Mouse (Mus musculus) limb, embryonic 14.5 days (tissue): ENCODE results near the gene Cenpb. TPM values are rescaled to one million over a fixed set of nuclear protein-coding genes. Genes with fewer than 3 reads are reported as not detected.
A peak's percentile ranks its signal among the peaks of the same experiment; 100 is the strongest.

Experiments used
- ATAC-seq: fragments of 200-750 bp; cut with Nextera tagmentation; 2 replicates; pipeline ENCODE4 v1.8.0; 2017; ENCODE audit warnings: low read depth, moderate number of reproducible peaks, moderate TSS enrichment; ENCODE audit not compliant: low FRiP score
- DNase-seq: peaks from one replicate; pipeline ENCODE4 v3.0.0-alpha.2; 2015; ENCODE audit warnings: low spot score
- H3K27ac ChIP-seq: fragments of 300-500 bp; sonication (generic); replicated peaks from 2 replicates; pipeline ENCODE4 v1.5.1; 2014; ENCODE audit warnings: low read depth, mild to moderate bottlenecking, low read length, moderate library complexity, mixed read lengths
- H3K27me3 ChIP-seq: fragments of 300-500 bp; sonication (generic); 2 replicates; pipeline ENCODE4 v1.6.1; 2014; ENCODE audit warnings: low read length, mixed read lengths; ENCODE audit not compliant: control insufficient read depth, insufficient read depth
- H3K36me3 ChIP-seq: fragments of 300-500 bp; sonication (generic); 2 replicates; pipeline ENCODE4 v1.6.1; 2014; ENCODE audit warnings: mild to moderate bottlenecking, low read length, moderate library complexity, mixed read lengths; ENCODE audit not compliant: control insufficient read depth, insufficient read depth
- H3K4me1 ChIP-seq: fragments of 300-500 bp; sonication (generic); 2 replicates; pipeline ENCODE4 v1.6.1; 2014; ENCODE audit warnings: antibody characterized with exemption, low read length, mixed read lengths; ENCODE audit not compliant: control insufficient read depth, insufficient read depth
- H3K4me2 ChIP-seq: fragments of 300-500 bp; sonication (generic); replicated peaks from 2 replicates; pipeline ENCODE4 v1.6.1; 2014; ENCODE audit warnings: low read depth, mild to moderate bottlenecking, low read length, moderate library complexity; ENCODE audit not compliant: severe bottlenecking
- H3K4me3 ChIP-seq: fragments of 300-500 bp; sonication (generic); replicated peaks from 2 replicates; pipeline ENCODE4 v1.5.1; 2014; ENCODE audit warnings: low read length
- H3K9ac ChIP-seq: fragments of 300-500 bp; sonication (generic); 2 replicates; pipeline ENCODE4 v1.6.1; 2014; ENCODE audit warnings: mild to moderate bottlenecking, low read depth, low read length, moderate library complexity; ENCODE audit not compliant: severe bottlenecking
- H3K9me3 ChIP-seq: fragments of 300-500 bp; sonication (generic); 2 replicates; pipeline ENCODE4 v1.6.1; 2016; ENCODE audit warnings: low read length; ENCODE audit not compliant: control insufficient read depth
- POLR2A ChIP-seq: fragments of 200-500 bp; IDR thresholded peaks from 2 replicates; pipeline ENCODE4 v1.8.0; 2012; ENCODE audit warnings: inconsistent platforms, mild to moderate bottlenecking, moderate library complexity, borderline replicate concordance; ENCODE audit not compliant: insufficient read depth, insufficient read length; ENCODE audit errors: extremely low read depth
- whole genome bisulfite sequencing: fragments of 180-500 bp; shearing (Covaris S2); extraction: QIAGEN DNeasy Blood & Tissue Kit; methylation state at CpG from one replicate; pipeline ENCODE4 v1.1.7; 2014; 5-methylcytosine and 5-hydroxymethylcytosine counted together
- polyA plus RNA-seq, 2 experiments: library from polyadenylated mRNA; depleted of rRNA in 1 of 2; stranded (reverse) in 1 of 2; unstranded in 1 of 2; fragments of >200 nt; fragmentation: Nextera tagmentation in 1 of 2; extraction: Ambion mirVana in 1 of 2; gene quantifications; 2 replicates each; pipeline versions ENCODE4 v1.2.1 to v1.2.3; 2012 to 2014

Gene Cenpb
- polyA plus RNA-seq, 2 experiments: 9.2 to 48.3 TPM

DNA sequence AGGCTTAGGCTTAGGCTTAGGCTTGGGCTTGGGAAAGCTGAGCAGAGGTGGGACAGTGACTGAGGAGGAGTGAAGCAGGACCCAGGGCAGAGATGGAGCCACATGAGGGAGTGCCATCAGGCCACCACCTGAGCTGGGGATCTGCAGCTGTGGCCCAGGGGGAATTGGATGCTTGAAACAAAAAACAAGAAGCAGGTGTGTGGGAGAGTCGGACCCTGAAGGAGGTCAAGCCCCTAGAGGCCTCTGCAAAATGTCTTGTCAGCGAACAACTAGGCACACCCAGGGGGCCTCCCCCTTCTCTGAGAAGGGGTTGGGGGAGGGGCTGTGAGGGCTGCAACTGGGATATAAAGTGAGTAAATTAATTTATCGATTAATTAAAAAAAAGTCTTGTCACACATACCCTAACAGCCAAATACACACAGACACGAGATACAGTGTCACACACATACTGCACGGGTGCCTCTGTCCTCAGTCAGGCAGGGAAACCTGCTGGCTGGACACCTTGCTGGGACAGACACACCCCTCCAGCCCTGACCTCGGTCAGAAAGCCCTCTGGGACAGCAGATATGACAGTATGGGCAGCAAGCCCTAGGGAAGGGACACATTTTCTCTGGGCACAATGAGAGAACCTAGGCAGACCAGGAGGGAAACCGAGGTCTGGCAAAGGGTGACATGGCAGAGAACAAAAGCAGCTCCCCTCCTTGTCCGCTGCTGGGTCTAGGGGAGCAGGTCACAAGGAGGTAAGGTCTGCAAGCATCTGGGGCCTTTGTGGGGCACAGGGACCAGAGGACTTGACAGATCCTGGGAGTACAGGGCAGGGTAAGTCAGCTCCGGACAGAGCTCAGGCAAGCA lies 53.7 kb downstream of the Cenpb start:
- H3K27me3 ChIP-seq: no peaks in the 10 kb centered on the region
- 44% methylated on average over 9 of the region's 9 CpGs for WGBS
- H3K36me3 ChIP-seq: peaks cover 2% of the 10 kb centered on the region
- peak overlapping the region; percentile 77; the same call in 1 of the 2 replicates for H3K4me2 ChIP-seq
- no peak for TF ChIP-seq POLR2A
- peak overlapping the region; percentile 94; the same call in 1 of the 2 replicates for H3K9ac ChIP-seq
- peak overlapping the region; percentile 93; the same call in 1 of the 2 replicates for H3K27ac ChIP-seq
- ATAC-seq: no peak
- H3K9me3 ChIP-seq: no peaks in the 10 kb centered on the region
- no peak for DNase-seq
- peak overlapping the region; percentile 77; the same call in 1 of the 2 replicates for H3K4me3 ChIP-seq
- H3K4me1 ChIP-seq: peaks cover 23% of the 10 kb centered on the region

Other genes with a start within 250 kb of the Cenpb start
- gene Gfra4, start 137.0 kb downstream of the Cenpb start, polyA plus RNA-seq (2012; rRNA removed): 56.1 and 72.8 TPM in 2 replicates
- gene Gfra4, start 137.0 kb downstream of the Cenpb start, polyA plus RNA-seq (2014; fragmentation: Nextera tagmentation; extraction: Ambion mirVana): 33.3 and 38.6 TPM in 2 replicates
- gene Adam33, start 116.3 kb downstream of the Cenpb start, polyA plus RNA-seq (2012; rRNA removed): 104 and 121 TPM in 2 replicates
- 30.7 and 33.8 TPM in 2 replicates for gene Adam33, start 116.3 kb downstream of the Cenpb start, polyA plus RNA-seq (2014; fragmentation: Nextera tagmentation; extraction: Ambion mirVana)
- gene Siglec1, start 93.3 kb downstream of the Cenpb start, polyA plus RNA-seq (2012; rRNA removed): 0.87 and 1.2 TPM in 2 replicates
- 0.51 and 0.94 TPM in 2 replicates for gene Siglec1, start 93.3 kb downstream of the Cenpb start, polyA plus RNA-seq (2014; fragmentation: Nextera tagmentation; extraction: Ambion mirVana)
- 42.7 and 54.6 TPM in 2 replicates for gene Hspa12b, start 52.8 kb downstream of the Cenpb start, polyA plus RNA-seq (2012; rRNA removed)
- gene Hspa12b, start 52.8 kb downstream of the Cenpb start, polyA plus RNA-seq (2014; fragmentation: Nextera tagmentation; extraction: Ambion mirVana): 10.2 and 10.9 TPM in 2 replicates
- not detected in 2 replicates for gene Gm11037, start 46.6 kb downstream of the Cenpb start, polyA plus RNA-seq (2012; rRNA removed)
- not detected in 2 replicates for gene Gm11037, start 46.6 kb downstream of the Cenpb start, polyA plus RNA-seq (2014; fragmentation: Nextera tagmentation; extraction: Ambion mirVana)
- gene 1700037H04Rik, start 20.0 kb downstream of the Cenpb start, polyA plus RNA-seq (2012; rRNA removed): 62.7 and 76.1 TPM in 2 replicates
- 59.4 and 67.4 TPM in 2 replicates for gene 1700037H04Rik, start 20.0 kb downstream of the Cenpb start, polyA plus RNA-seq (2014; fragmentation: Nextera tagmentation; extraction: Ambion mirVana)
- 76.4 and 88.9 TPM in 2 replicates for gene Cdc25b, start 6.9 kb upstream of the Cenpb start, polyA plus RNA-seq (2012; rRNA removed)
- gene Cdc25b, start 6.9 kb upstream of the Cenpb start, polyA plus RNA-seq (2014; fragmentation: Nextera tagmentation; extraction: Ambion mirVana): 52.1 and 56.2 TPM in 2 replicates
- 16.3 and 18.2 TPM in 2 replicates for gene Spef1, start 7.2 kb upstream of the Cenpb start, polyA plus RNA-seq (2012; rRNA removed)
- gene Spef1, start 7.2 kb upstream of the Cenpb start, polyA plus RNA-seq (2014; fragmentation: Nextera tagmentation; extraction: Ambion mirVana): 6.7 and 8.1 TPM in 2 replicates
- gene Ap5s1, start 27.0 kb upstream of the Cenpb start, polyA plus RNA-seq (2012; rRNA removed): 29.5 and 50.9 TPM in 2 replicates
- gene Ap5s1, start 27.0 kb upstream of the Cenpb start, polyA plus RNA-seq (2014; fragmentation: Nextera tagmentation; extraction: Ambion mirVana): 25.9 and 26.7 TPM in 2 replicates
- gene Mavs, start 54.0 kb upstream of the Cenpb start, polyA plus RNA-seq (2012; rRNA removed): 27.4 and 37.2 TPM in 2 replicates
- gene Mavs, start 54.0 kb upstream of the Cenpb start, polyA plus RNA-seq (2014; fragmentation: Nextera tagmentation; extraction: Ambion mirVana): 17.2 and 18.6 TPM in 2 replicates
- gene Pank2, start 82.4 kb upstream of the Cenpb start, polyA plus RNA-seq (2012; rRNA removed): 44.7 and 47.2 TPM in 2 replicates
- 44.6 and 50.0 TPM in 2 replicates for gene Pank2, start 82.4 kb upstream of the Cenpb start, polyA plus RNA-seq (2014; fragmentation: Nextera tagmentation; extraction: Ambion mirVana)
- 14.6 and 18.0 TPM in 2 replicates for gene Rnf24, start 172.8 kb upstream of the Cenpb start, polyA plus RNA-seq (2012; rRNA removed)
- gene Rnf24, start 172.8 kb upstream of the Cenpb start, polyA plus RNA-seq (2014; fragmentation: Nextera tagmentation; extraction: Ambion mirVana): 7.7 and 7.9 TPM in 2 replicates